Mouse (Mus musculus): Measurements from ENCODE around the gene Tnfsf4. TPM values are rescaled to one million over a fixed set of nuclear protein-coding genes. Genes with fewer than 3 reads are reported as not detected.

Gene Tnfsf4
- polyA plus RNA-seq, 1 experiment from 2014 or later: not detected

GRCm38 (mm10) chr1:161392906-161393305 lies 2.3 kb upstream of the Tnfsf4 start:
- 90% methylated on average over 10 of the region's 10 CpGs for WGBS

GRCm38 (mm10) chr1:161395610-161396009 lies 401 bp downstream of the Tnfsf4 start:
- H3K4me1 ChIP-seq (replicated peaks; ENCODE audit: control insufficient read depth, insufficient read depth, low read length): no peaks in the 10 kb centered on the region
- H3K4me2 ChIP-seq (ENCODE audit: low read length): no peak overlapping the region
- no peak overlapping the region for H3K4me3 ChIP-seq (replicated peaks; ENCODE audit: low read length)
- H3K36me3 ChIP-seq (ENCODE audit: control insufficient read depth, insufficient read depth): no peaks in the 10 kb centered on the region
- H3K9ac ChIP-seq (replicated peaks; ENCODE audit: low read depth, low read length): no peak overlapping the region
- WGBS: 56% methylated on average over 5 of the region's 5 CpGs
- ATAC-seq: no peak
- H3K27me3 ChIP-seq (replicated peaks; ENCODE audit: control insufficient read depth, insufficient read depth, low read length): no peaks in the 10 kb centered on the region
- H3K27ac ChIP-seq (ENCODE audit: low read length): no peak overlapping the region
- no peaks in the 10 kb centered on the region for H3K9me3 ChIP-seq (ENCODE audit: control insufficient read depth, low read length)

More at GRCm38 (mm10) chr1:161392906-161393305, 2.3 kb upstream of the Tnfsf4 start:
- Histone ChIP-seq H3K36me3 (ENCODE audit: control insufficient read depth, insufficient read depth) (no peaks in the 10 kb centered on the region), H3K27me3 (replicated peaks; ENCODE audit: control insufficient read depth, insufficient read depth, low read length) (no peaks in the 10 kb centered on the region), H3K9me3 (ENCODE audit: control insufficient read depth, low read length) (no peaks in the 10 kb centered on the region), H3K4me1 (replicated peaks; ENCODE audit: control insufficient read depth, insufficient read depth, low read length) (no peaks in the 10 kb centered on the region), H3K27ac (ENCODE audit: low read length) (no peak overlapping the region), H3K4me3 (replicated peaks; ENCODE audit: low read length) (no peak overlapping the region), H3K4me2 (ENCODE audit: low read length) (no peak overlapping the region), H3K9ac (replicated peaks; ENCODE audit: low read depth, low read length) (no peak overlapping the region)
- no peak for ATAC-seq

GRCm38 (mm10) chr1:161396351-161396750 lies 1.1 kb downstream of the Tnfsf4 start:
- H3K4me3 ChIP-seq (replicated peaks; ENCODE audit: low read length): no peak overlapping the region
- no peak for ATAC-seq
- WGBS: 89% methylated on average over 10 of the region's 10 CpGs
- H3K9me3 ChIP-seq (ENCODE audit: control insufficient read depth, low read length): no peaks in the 10 kb centered on the region
- no peaks in the 10 kb centered on the region for H3K36me3 ChIP-seq (ENCODE audit: control insufficient read depth, insufficient read depth)
- H3K27ac ChIP-seq (ENCODE audit: low read length): no peak overlapping the region
- H3K9ac ChIP-seq (replicated peaks; ENCODE audit: low read depth, low read length): no peak overlapping the region
- no peaks in the 10 kb centered on the region for H3K27me3 ChIP-seq (replicated peaks; ENCODE audit: control insufficient read depth, insufficient read depth, low read length)
- H3K4me2 ChIP-seq (ENCODE audit: low read length): no peak overlapping the region
- H3K4me1 ChIP-seq (replicated peaks; ENCODE audit: control insufficient read depth, insufficient read depth, low read length): no peaks in the 10 kb centered on the region

- Histone ChIP-seq H3K27me3 (replicated peaks; ENCODE audit: control insufficient read depth, insufficient read depth, low read length) (no peaks in the 10 kb centered on the region), H3K4me3 (replicated peaks; ENCODE audit: low read length) (no peak overlapping the region), H3K9ac (replicated peaks; ENCODE audit: low read depth, low read length) (no peak overlapping the region), H3K4me2 (ENCODE audit: low read length) (no peak overlapping the region), H3K36me3 (ENCODE audit: control insufficient read depth, insufficient read depth) (no peaks in the 10 kb centered on the region), H3K27ac (ENCODE audit: low read length) (no peak overlapping the region), H3K4me1 (replicated peaks; ENCODE audit: control insufficient read depth, insufficient read depth, low read length) (no peaks in the 10 kb centered on the region), H3K9me3 (ENCODE audit: control insufficient read depth, low read length) (peaks cover 6% of the 10 kb centered on the region; the same call in 1 of the 2 replicates)
- ATAC-seq: no peak
- 30% methylated on average over 6 of the region's 6 CpGs for WGBS
Measured at GRCm38 (mm10) chr1:161400126-161400525, 4.9 kb downstream of the Tnfsf4 start.

GRCm38 (mm10) chr1:161403061-161403460 lies 7.9 kb downstream of the Tnfsf4 start:
- 0 out of 2 replicates have a peak, but pooled peaks have one; percentile 47 for ATAC-seq
- H3K27me3 ChIP-seq (replicated peaks; ENCODE audit: control insufficient read depth, insufficient read depth, low read length): no peaks in the 10 kb centered on the region
- H3K4me3 ChIP-seq (replicated peaks; ENCODE audit: low read length): no peak overlapping the region
- WGBS: 27% methylated on average over 2 of the region's 2 CpGs
- no peaks in the 10 kb centered on the region for H3K36me3 ChIP-seq (ENCODE audit: control insufficient read depth, insufficient read depth)
- H3K4me1 ChIP-seq (replicated peaks; ENCODE audit: control insufficient read depth, insufficient read depth, low read length): no peaks in the 10 kb centered on the region
- H3K9me3 ChIP-seq (ENCODE audit: control insufficient read depth, low read length): peaks cover 6% of the 10 kb centered on the region; the same call in 1 of the 2 replicates
- no peak overlapping the region for H3K27ac ChIP-seq (ENCODE audit: low read length)
- no peak overlapping the region for H3K9ac ChIP-seq (replicated peaks; ENCODE audit: low read depth, low read length)
- no peak overlapping the region for H3K4me2 ChIP-seq (ENCODE audit: low read length)

- ATAC-seq: no peak
- Histone ChIP-seq H3K9me3 (ENCODE audit: control insufficient read depth, low read length) (peaks cover 6% of the 10 kb centered on the region; the same call in 1 of the 2 replicates), H3K4me1 (replicated peaks; ENCODE audit: control insufficient read depth, insufficient read depth, low read length) (no peaks in the 10 kb centered on the region), H3K27me3 (replicated peaks; ENCODE audit: control insufficient read depth, insufficient read depth, low read length) (no peaks in the 10 kb centered on the region), H3K36me3 (ENCODE audit: control insufficient read depth, insufficient read depth) (no peaks in the 10 kb centered on the region), H3K27ac (ENCODE audit: low read length) (no peak overlapping the region), H3K9ac (replicated peaks; ENCODE audit: low read depth, low read length) (no peak overlapping the region), H3K4me2 (ENCODE audit: low read length) (no peak overlapping the region), H3K4me3 (replicated peaks; ENCODE audit: low read length) (no peak overlapping the region)
- WGBS: 92% methylated on average over 1 of the region's 1 CpGs
Measured at GRCm38 (mm10) chr1:161406480-161406879, 11.3 kb downstream of the Tnfsf4 start.

GRCm38 (mm10) chr1:161419926-161420325 lies 24.7 kb downstream of the Tnfsf4 start:
- Histone ChIP-seq H3K36me3 (ENCODE audit: control insufficient read depth, insufficient read depth) (no peaks in the 10 kb centered on the region), H3K27ac (ENCODE audit: low read length) (no peak overlapping the region), H3K9me3 (ENCODE audit: control insufficient read depth, low read length) (no peaks in the 10 kb centered on the region), H3K4me1 (replicated peaks; ENCODE audit: control insufficient read depth, insufficient read depth, low read length) (no peaks in the 10 kb centered on the region), H3K9ac (replicated peaks; ENCODE audit: low read depth, low read length) (no peak overlapping the region), H3K4me2 (ENCODE audit: low read length) (no peak overlapping the region), H3K4me3 (replicated peaks; ENCODE audit: low read length) (no peak overlapping the region), H3K27me3 (replicated peaks; ENCODE audit: control insufficient read depth, insufficient read depth, low read length) (no peaks in the 10 kb centered on the region)
- no peak for ATAC-seq

- no peak overlapping the region for H3K4me3 ChIP-seq (replicated peaks; ENCODE audit: low read length)
- H3K4me2 ChIP-seq (ENCODE audit: low read length): no peak overlapping the region
- H3K4me1 ChIP-seq (replicated peaks; ENCODE audit: control insufficient read depth, insufficient read depth, low read length): no peaks in the 10 kb centered on the region
- 85% methylated on average over 9 of the region's 9 CpGs for WGBS
- ATAC-seq: no peak
- H3K27me3 ChIP-seq (replicated peaks; ENCODE audit: control insufficient read depth, insufficient read depth, low read length): no peaks in the 10 kb centered on the region
- no peak overlapping the region for H3K27ac ChIP-seq (ENCODE audit: low read length)
- no peaks in the 10 kb centered on the region for H3K36me3 ChIP-seq (ENCODE audit: control insufficient read depth, insufficient read depth)
- no peaks in the 10 kb centered on the region for H3K9me3 ChIP-seq (ENCODE audit: control insufficient read depth, low read length)
- H3K9ac ChIP-seq (replicated peaks; ENCODE audit: low read depth, low read length): no peak overlapping the region
Measured at GRCm38 (mm10) chr1:161420646-161421045, 25.4 kb downstream of the Tnfsf4 start.

- Histone ChIP-seq H3K9me3 (ENCODE audit: control insufficient read depth, low read length) (no peaks in the 10 kb centered on the region), H3K36me3 (ENCODE audit: control insufficient read depth, insufficient read depth) (no peaks in the 10 kb centered on the region)
Measured at GRCm38 (mm10) chr1:161426277-161427056, 31.3 kb downstream of the Tnfsf4 start.

GRCm38 (mm10) chr1:161427057-161427311 lies 31.8 kb downstream of the Tnfsf4 start:
- Histone ChIP-seq H3K9ac (replicated peaks; ENCODE audit: low read depth, low read length) (no peak overlapping the region), H3K27ac (ENCODE audit: low read length) (no peak overlapping the region), H3K4me1 (replicated peaks; ENCODE audit: control insufficient read depth, insufficient read depth, low read length) (no peaks in the 10 kb centered on the region), H3K4me2 (ENCODE audit: low read length) (no peak overlapping the region), H3K9me3 (ENCODE audit: control insufficient read depth, low read length) (no peaks in the 10 kb centered on the region), H3K36me3 (ENCODE audit: control insufficient read depth, insufficient read depth) (no peaks in the 10 kb centered on the region), H3K4me3 (replicated peaks; ENCODE audit: low read length) (no peak overlapping the region), H3K27me3 (replicated peaks; ENCODE audit: control insufficient read depth, insufficient read depth, low read length) (no peaks in the 10 kb centered on the region)
- no peak for ATAC-seq
- WGBS: 94% methylated on average over 1 of the region's 1 CpGs

More at GRCm38 (mm10) chr1:161426277-161427056, 31.3 kb downstream of the Tnfsf4 start:
- H3K27me3 ChIP-seq (replicated peaks; ENCODE audit: control insufficient read depth, insufficient read depth, low read length): no peaks in the 10 kb centered on the region
- H3K27ac ChIP-seq (ENCODE audit: low read length): no peak overlapping the region
- no peak overlapping the region for H3K9ac ChIP-seq (replicated peaks; ENCODE audit: low read depth, low read length)
- no peak overlapping the region for H3K4me3 ChIP-seq (replicated peaks; ENCODE audit: low read length)
- 76% methylated on average over 4 of the region's 4 CpGs for WGBS
- no peak overlapping the region for H3K4me2 ChIP-seq (ENCODE audit: low read length)
- ATAC-seq: no peak
- no peaks in the 10 kb centered on the region for H3K4me1 ChIP-seq (replicated peaks; ENCODE audit: control insufficient read depth, insufficient read depth, low read length)
